Mouse (Mus musculus): ENCODE measurements around the gene Cdc25a. TPM values are rescaled to one million over a fixed set of nuclear protein-coding genes. Genes with fewer than 3 reads are reported as not detected.

Cdc25a gene
- polyA plus RNA-seq, 2 experiments: 10.8 to 11.9 TPM

GRCm38 (mm10) chr9:109902246-109902645 is 26.9 kb downstream of the Cdc25a start:
- Histone ChIP-seq H3K4me1 (replicated peaks; ENCODE audit: control insufficient read depth in 2 of 2, insufficient read depth in 2 of 2, low read length in 1 of 2) (peaks cover 0 to 7% of the 10 kb centered on the region in 2 experiments; a peak in 1 of 4 replicates), H3K27ac (no peak overlapping the region), H3K4me3 (ENCODE audit: insufficient read depth in 1 of 2, low read depth in 2 of 2, low read length in 2 of 2) (no peak overlapping the region), H3K27me3 (ENCODE audit: control insufficient read depth, insufficient read depth, low read length) (no peaks in the 10 kb centered on the region), H3K4me2 (ENCODE audit: low read depth) (no peak overlapping the region), H3K9ac (replicated peaks) (no peak overlapping the region), H3K36me3 (replicated peaks; ENCODE audit: control insufficient read depth, insufficient read depth, low read depth) (no peaks in the 10 kb centered on the region), H3K9me3 (ENCODE audit: control insufficient read depth, low read length) (no peaks in the 10 kb centered on the region)
- WGBS (ENCODE audit: insufficient replicate concordance): 56% methylated on average over 4 of the region's 4 CpGs
- no peak for DNase-seq (ENCODE audit: low read depth in 3 of 3, low spot score in 3 of 3)
- ATAC-seq (ENCODE audit: insufficient read depth): no peak
- TF ChIP-seq CTCF (IDR thresholded peaks at IDR 0.05; ENCODE audit: low read depth): no peak
- TF ChIP-seq EP300 (IDR thresholded peaks at IDR 0.05; ENCODE audit: low read depth): no peak

- TF ChIP-seq CTCF (IDR thresholded peaks at IDR 0.05; ENCODE audit: low read depth) (no peak), EP300 (IDR thresholded peaks at IDR 0.05; ENCODE audit: low read depth) (no peak)
- no peak for DNase-seq (ENCODE audit: low read depth in 3 of 3, low spot score in 3 of 3)
- Histone ChIP-seq H3K4me3 (ENCODE audit: insufficient read depth in 1 of 2, low read depth in 2 of 2, low read length in 2 of 2) (no peak overlapping the region), H3K27ac (no peak overlapping the region), H3K4me2 (ENCODE audit: low read depth) (no peak overlapping the region), H3K27me3 (ENCODE audit: control insufficient read depth, insufficient read depth, low read length) (no peaks in the 10 kb centered on the region), H3K9me3 (ENCODE audit: control insufficient read depth, low read length) (no peaks in the 10 kb centered on the region), H3K4me1 (replicated peaks; ENCODE audit: control insufficient read depth in 2 of 2, insufficient read depth in 2 of 2, low read length in 1 of 2) (peaks cover 0 to 7% of the 10 kb centered on the region in 2 experiments; a peak in 1 of 4 replicates), H3K9ac (replicated peaks) (no peak overlapping the region), H3K36me3 (replicated peaks; ENCODE audit: control insufficient read depth, insufficient read depth, low read depth) (no peaks in the 10 kb centered on the region)
- 56% methylated on average over 5 of the region's 5 CpGs for WGBS (ENCODE audit: insufficient replicate concordance)
- ATAC-seq (ENCODE audit: insufficient read depth): no peak
These were observed 27.4 kb downstream of the Cdc25a start for GRCm38 (mm10) chr9:109902740-109903139.

- Histone ChIP-seq H3K4me1 (replicated peaks; ENCODE audit: control insufficient read depth in 2 of 2, insufficient read depth in 2 of 2, low read length in 1 of 2) (no peaks in the 10 kb centered on the region), H3K27me3 (ENCODE audit: control insufficient read depth, insufficient read depth, low read length) (no peaks in the 10 kb centered on the region), H3K36me3 (replicated peaks; ENCODE audit: control insufficient read depth, insufficient read depth, low read depth) (no peaks in the 10 kb centered on the region), H3K27ac (no peak overlapping the region), H3K4me3 (ENCODE audit: insufficient read depth in 1 of 2, low read depth in 2 of 2, low read length in 2 of 2) (no peak overlapping the region), H3K4me2 (ENCODE audit: low read depth) (no peak overlapping the region), H3K9ac (replicated peaks) (no peak overlapping the region), H3K9me3 (ENCODE audit: control insufficient read depth, low read length) (no peaks in the 10 kb centered on the region)
- TF ChIP-seq CTCF (IDR thresholded peaks at IDR 0.05; ENCODE audit: low read depth): no peak
- no peak for TF ChIP-seq EP300 (IDR thresholded peaks at IDR 0.05; ENCODE audit: low read depth)
- 52% methylated on average over 8 of the region's 8 CpGs for WGBS (ENCODE audit: insufficient replicate concordance)
- no peak for ATAC-seq (ENCODE audit: insufficient read depth)
- DNase-seq (ENCODE audit: low read depth in 3 of 3, low spot score in 3 of 3): no peak
These were observed 31.9 kb downstream of the Cdc25a start for GRCm38 (mm10) chr9:109907300-109907699.

- 43% methylated on average over 6 of the region's 6 CpGs for WGBS (ENCODE audit: insufficient replicate concordance)
- no peak overlapping the region for H3K4me3 ChIP-seq (ENCODE audit: insufficient read depth in 1 of 2, low read depth in 2 of 2, low read length in 2 of 2)
- no peak for DNase-seq (ENCODE audit: low read depth in 3 of 3, low spot score in 3 of 3)
- no peak overlapping the region for H3K27ac ChIP-seq
- H3K27me3 ChIP-seq (ENCODE audit: control insufficient read depth, insufficient read depth, low read length): no peaks in the 10 kb centered on the region
- ATAC-seq (ENCODE audit: insufficient read depth): peak; percentile 50; the same call in 1 of the 2 replicates
- H3K4me2 ChIP-seq (ENCODE audit: low read depth): no peak overlapping the region
- no peaks in the 10 kb centered on the region for H3K9me3 ChIP-seq (ENCODE audit: control insufficient read depth, low read length)
- TF ChIP-seq CTCF (IDR thresholded peaks at IDR 0.05; ENCODE audit: low read depth) (no peak), EP300 (IDR thresholded peaks at IDR 0.05; ENCODE audit: low read depth) (no peak)
- no peaks in the 10 kb centered on the region for H3K36me3 ChIP-seq (replicated peaks; ENCODE audit: control insufficient read depth, insufficient read depth, low read depth)
- no peaks in the 10 kb centered on the region for H3K4me1 ChIP-seq (replicated peaks; ENCODE audit: control insufficient read depth in 2 of 2, insufficient read depth in 2 of 2, low read length in 1 of 2)
- H3K9ac ChIP-seq (replicated peaks): no peak overlapping the region
These were observed 32.5 kb downstream of the Cdc25a start for GRCm38 (mm10) chr9:109907774-109908465.

- no peak for DNase-seq (ENCODE audit: low read depth in 3 of 3, low spot score in 3 of 3)
- 63% methylated on average over 8 of the region's 8 CpGs for WGBS (ENCODE audit: insufficient replicate concordance)
These were observed 33.7 kb downstream of the Cdc25a start for GRCm38 (mm10) chr9:109909102-109909501.

More at GRCm38 (mm10) chr9:109909102-109909501, 33.7 kb downstream of the Cdc25a start:
- Histone ChIP-seq H3K27ac (no peak overlapping the region), H3K36me3 (replicated peaks; ENCODE audit: control insufficient read depth, insufficient read depth, low read depth) (no peaks in the 10 kb centered on the region), H3K9me3 (ENCODE audit: control insufficient read depth, low read length) (no peaks in the 10 kb centered on the region), H3K9ac (replicated peaks) (no peak overlapping the region), H3K4me1 (replicated peaks; ENCODE audit: control insufficient read depth in 2 of 2, insufficient read depth in 2 of 2, low read length in 1 of 2) (no peaks in the 10 kb centered on the region), H3K27me3 (ENCODE audit: control insufficient read depth, insufficient read depth, low read length) (no peaks in the 10 kb centered on the region), H3K4me2 (ENCODE audit: low read depth) (no peak overlapping the region), H3K4me3 (ENCODE audit: insufficient read depth in 1 of 2, low read depth in 2 of 2, low read length in 2 of 2) (no peak overlapping the region)
- TF ChIP-seq CTCF (IDR thresholded peaks at IDR 0.05; ENCODE audit: low read depth) (no peak), EP300 (IDR thresholded peaks at IDR 0.05; ENCODE audit: low read depth) (no peak)
- no peak for ATAC-seq (ENCODE audit: insufficient read depth)
